Mouse (Mus musculus): ENCODE measurements around the gene 4930432K21Rik. TPM values are rescaled to one million over a fixed set of nuclear protein-coding genes. Genes with fewer than 3 reads are reported as not detected.

4930432K21Rik gene
- polyA plus RNA-seq, 1 experiment from 2014 or later: 0.17 TPM

GRCm38 (mm10) chr8:84211881-84212563, 64.2 kb downstream of the 4930432K21Rik start:
- Histone ChIP-seq H3K9me3 (ENCODE audit: control insufficient read depth) (no peaks in the 10 kb centered on the region), H3K9ac (ENCODE audit: low read depth, low read length) (no peak overlapping the region), H3K4me2 (replicated peaks; ENCODE audit: low read depth) (no peak overlapping the region), H3K4me3 (ENCODE audit: low read depth, low read length) (no peak overlapping the region), H3K4me1 (replicated peaks; ENCODE audit: control insufficient read depth, insufficient read depth, low read length) (no peaks in the 10 kb centered on the region), H3K27ac (ENCODE audit: low read depth, low read length) (no peak overlapping the region; the same call in 1 of the 2 replicates), H3K27me3 (replicated peaks; ENCODE audit: control insufficient read depth, insufficient read depth, low read length) (no peaks in the 10 kb centered on the region), H3K36me3 (ENCODE audit: control insufficient read depth, insufficient read depth) (peaks cover 63% of the 10 kb centered on the region)
- no peak for TF ChIP-seq CTCF (IDR thresholded peaks at IDR 0.05; ENCODE audit: low read depth)
- 90% methylated on average over 31 of the region's 31 CpGs for WGBS
- ATAC-seq: no peak

GRCm38 (mm10) chr8:84213277-84213676, 65.5 kb downstream of the 4930432K21Rik start:
- no peaks in the 10 kb centered on the region for H3K4me1 ChIP-seq (replicated peaks; ENCODE audit: control insufficient read depth, insufficient read depth, low read length)
- H3K9ac ChIP-seq (ENCODE audit: low read depth, low read length): no peak overlapping the region
- H3K9me3 ChIP-seq (ENCODE audit: control insufficient read depth): no peaks in the 10 kb centered on the region
- H3K4me2 ChIP-seq (replicated peaks; ENCODE audit: low read depth): no peak overlapping the region
- H3K27ac ChIP-seq (ENCODE audit: low read depth, low read length): no peak overlapping the region
- no peak for ATAC-seq
- TF ChIP-seq CTCF (IDR thresholded peaks at IDR 0.05; ENCODE audit: low read depth): no peak
- H3K27me3 ChIP-seq (replicated peaks; ENCODE audit: control insufficient read depth, insufficient read depth, low read length): no peaks in the 10 kb centered on the region
- H3K36me3 ChIP-seq (ENCODE audit: control insufficient read depth, insufficient read depth): peaks cover 74% of the 10 kb centered on the region
- 92% methylated on average over 4 of the region's 4 CpGs for WGBS
- no peak overlapping the region for H3K4me3 ChIP-seq (ENCODE audit: low read depth, low read length)

GRCm38 (mm10) chr8:84217206-84217605, 69.4 kb downstream of the 4930432K21Rik start:
- Histone ChIP-seq H3K9me3 (ENCODE audit: control insufficient read depth) (no peaks in the 10 kb centered on the region), H3K27ac (ENCODE audit: low read depth, low read length) (no peak overlapping the region), H3K9ac (ENCODE audit: low read depth, low read length) (no peak overlapping the region), H3K27me3 (replicated peaks; ENCODE audit: control insufficient read depth, insufficient read depth, low read length) (no peaks in the 10 kb centered on the region), H3K4me3 (ENCODE audit: low read depth, low read length) (no peak overlapping the region), H3K36me3 (ENCODE audit: control insufficient read depth, insufficient read depth) (peaks cover 72% of the 10 kb centered on the region), H3K4me2 (replicated peaks; ENCODE audit: low read depth) (no peak overlapping the region), H3K4me1 (replicated peaks; ENCODE audit: control insufficient read depth, insufficient read depth, low read length) (no peaks in the 10 kb centered on the region)
- no peak for ATAC-seq
- no peak for TF ChIP-seq CTCF (IDR thresholded peaks at IDR 0.05; ENCODE audit: low read depth)
- WGBS: 94% methylated on average over 11 of the region's 11 CpGs

GRCm38 (mm10) chr8:84218143-84218542, 70.3 kb downstream of the 4930432K21Rik start:
- Histone ChIP-seq H3K9ac (ENCODE audit: low read depth, low read length) (no peak overlapping the region), H3K36me3 (ENCODE audit: control insufficient read depth, insufficient read depth) (peaks cover 75% of the 10 kb centered on the region), H3K9me3 (ENCODE audit: control insufficient read depth) (no peaks in the 10 kb centered on the region), H3K4me3 (ENCODE audit: low read depth, low read length) (no peak overlapping the region), H3K27me3 (replicated peaks; ENCODE audit: control insufficient read depth, insufficient read depth, low read length) (no peaks in the 10 kb centered on the region), H3K4me2 (replicated peaks; ENCODE audit: low read depth) (no peak overlapping the region), H3K27ac (ENCODE audit: low read depth, low read length) (no peak overlapping the region), H3K4me1 (replicated peaks; ENCODE audit: control insufficient read depth, insufficient read depth, low read length) (no peaks in the 10 kb centered on the region)
- ATAC-seq: no peak
- TF ChIP-seq CTCF (IDR thresholded peaks at IDR 0.05; ENCODE audit: low read depth): no peak
- WGBS: 91% methylated on average over 5 of the region's 5 CpGs

GRCm38 (mm10) chr8:84220105-84220504, 72.3 kb downstream of the 4930432K21Rik start:
- WGBS: 72% methylated on average over 7 of the region's 7 CpGs
- no peak for TF ChIP-seq CTCF (IDR thresholded peaks at IDR 0.05; ENCODE audit: low read depth)
- Histone ChIP-seq H3K27me3 (replicated peaks; ENCODE audit: control insufficient read depth, insufficient read depth, low read length) (no peaks in the 10 kb centered on the region), H3K4me3 (ENCODE audit: low read depth, low read length) (no peak overlapping the region), H3K4me1 (replicated peaks; ENCODE audit: control insufficient read depth, insufficient read depth, low read length) (no peaks in the 10 kb centered on the region), H3K27ac (ENCODE audit: low read depth, low read length) (no peak overlapping the region), H3K36me3 (ENCODE audit: control insufficient read depth, insufficient read depth) (peaks cover 64% of the 10 kb centered on the region), H3K9me3 (ENCODE audit: control insufficient read depth) (no peaks in the 10 kb centered on the region), H3K4me2 (replicated peaks; ENCODE audit: low read depth) (no peak overlapping the region), H3K9ac (ENCODE audit: low read depth, low read length) (no peak overlapping the region)
- ATAC-seq: no peak

MicroRNAs encoded within 50 kb of the gene (microRNA counts, 519-probe panel; counts per million panel counts)
- microRNA mmu-miR-181c (3,399 counts per million, percentile 41 among the panel's probes with 10 or more counts), microRNA mmu-miR-23a (5,154 counts per million, percentile 86 among the panel's probes with 10 or more counts), microRNA mmu-miR-27a (5,431 counts per million, percentile 90 among the panel's probes with 10 or more counts)

Small RNA genes lying within 50 kb of the gene (microRNA-seq; reads per million reads assigned to microRNA genes)
- gene Gm25110: not detected
- 2,001 reads per million, percentile 82 among the genes with 10 or more reads in this experiment for gene Mir181c
- gene Mir181d: 1,071 reads per million, percentile 75 among the genes with 10 or more reads in this experiment
- gene Mir23a: 10,443 reads per million, percentile 94 among the genes with 10 or more reads in this experiment
- gene Mir24-2: not detected
- 389 reads per million, percentile 66 among the genes with 10 or more reads in this experiment for gene Mir27a
- gene Mir3074-2: not detected

Other genes with a start within 250 kb of the 4930432K21Rik start
- 4.4 and 5.6 TPM in 2 replicates for gene Adgrl1, start 247.9 kb upstream of the 4930432K21Rik start, polyA plus RNA-seq (2015; fragmentation: Nextera tagmentation; extraction: Ambion mirVana)
- 0.09 and 0.12 TPM in 2 replicates for gene Gm10644, start 192.8 kb upstream of the 4930432K21Rik start, polyA plus RNA-seq (2015; fragmentation: Nextera tagmentation; extraction: Ambion mirVana)
- 13.8 and 16.0 TPM in 2 replicates for gene Asf1b, start 192.5 kb upstream of the 4930432K21Rik start, polyA plus RNA-seq (2015; fragmentation: Nextera tagmentation; extraction: Ambion mirVana)
- 70.7 and 72.5 TPM in 2 replicates for gene Prkaca, start 175.0 kb upstream of the 4930432K21Rik start, polyA plus RNA-seq (2015; fragmentation: Nextera tagmentation; extraction: Ambion mirVana)
- gene Samd1, start 150.4 kb upstream of the 4930432K21Rik start, polyA plus RNA-seq (2015; fragmentation: Nextera tagmentation; extraction: Ambion mirVana): 3.5 and 4.5 TPM in 2 replicates
- 0.68 and 0.86 TPM in 2 replicates for gene 1700067K01Rik, start 146.5 kb upstream of the 4930432K21Rik start, polyA plus RNA-seq (2015; fragmentation: Nextera tagmentation; extraction: Ambion mirVana)
- 4.5 and 4.7 TPM in 2 replicates for gene 2210011C24Rik, start 135.9 kb upstream of the 4930432K21Rik start, polyA plus RNA-seq (2015; fragmentation: Nextera tagmentation; extraction: Ambion mirVana)
- gene Palm3, start 126.6 kb upstream of the 4930432K21Rik start, polyA plus RNA-seq (2015; fragmentation: Nextera tagmentation; extraction: Ambion mirVana): 0.30 and 0.39 TPM in 2 replicates
- gene Il27ra, start 105.4 kb upstream of the 4930432K21Rik start, polyA plus RNA-seq (2015; fragmentation: Nextera tagmentation; extraction: Ambion mirVana): 0.29 and 0.31 TPM in 2 replicates
- gene Rln3, start 103.0 kb upstream of the 4930432K21Rik start, polyA plus RNA-seq (2015; fragmentation: Nextera tagmentation; extraction: Ambion mirVana): 0.42 TPM in 1 of 2 replicates, not detected in the other
- 1.0 and 1.1 TPM in 2 replicates for gene Gm10643, start 82.9 kb upstream of the 4930432K21Rik start, polyA plus RNA-seq (2015; fragmentation: Nextera tagmentation; extraction: Ambion mirVana)
- gene Rfx1, start 81.2 kb upstream of the 4930432K21Rik start, polyA plus RNA-seq (2015; fragmentation: Nextera tagmentation; extraction: Ambion mirVana): 3.1 and 3.3 TPM in 2 replicates
- 8.6 and 10.4 TPM in 2 replicates for gene Dcaf15, start 43.3 kb upstream of the 4930432K21Rik start, polyA plus RNA-seq (2015; fragmentation: Nextera tagmentation; extraction: Ambion mirVana)
- gene Podnl1, start 22.0 kb upstream of the 4930432K21Rik start, polyA plus RNA-seq (2015; fragmentation: Nextera tagmentation; extraction: Ambion mirVana): 0.29 and 0.46 TPM in 2 replicates
- 16.2 and 16.9 TPM in 2 replicates for gene Cc2d1a, start 89 bp upstream of the 4930432K21Rik start, polyA plus RNA-seq (2015; fragmentation: Nextera tagmentation; extraction: Ambion mirVana)
- gene Nanos3, start 37.2 kb downstream of the 4930432K21Rik start, polyA plus RNA-seq (2015; fragmentation: Nextera tagmentation; extraction: Ambion mirVana): 1.6 and 1.8 TPM in 2 replicates
- gene Zswim4, start 89.0 kb downstream of the 4930432K21Rik start, polyA plus RNA-seq (2015; fragmentation: Nextera tagmentation; extraction: Ambion mirVana): 3.7 and 3.8 TPM in 2 replicates
- 308 and 309 TPM in 2 replicates for gene D8Ertd738e, start 101.7 kb downstream of the 4930432K21Rik start, polyA plus RNA-seq (2015; fragmentation: Nextera tagmentation; extraction: Ambion mirVana)
- 54.9 and 60.3 TPM in 2 replicates for gene Mri1, start 109.3 kb downstream of the 4930432K21Rik start, polyA plus RNA-seq (2015; fragmentation: Nextera tagmentation; extraction: Ambion mirVana)
- 12.8 and 12.9 TPM in 2 replicates for gene Ccdc130, start 122.4 kb downstream of the 4930432K21Rik start, polyA plus RNA-seq (2015; fragmentation: Nextera tagmentation; extraction: Ambion mirVana)
- 2.4 and 2.8 TPM in 2 replicates for gene Cacna1a, start 240.4 kb downstream of the 4930432K21Rik start, polyA plus RNA-seq (2015; fragmentation: Nextera tagmentation; extraction: Ambion mirVana)

All from intestine, postnatal 0 days (tissue).